Mouse (Mus musculus) liver, embryonic 18 days (tissue): Measurements from ENCODE around the gene Rapgef4. TPM values are rescaled to one million over a fixed set of nuclear protein-coding genes. Genes with fewer than 3 reads are reported as not detected.

ENCODE experiments used
- polyA plus RNA-seq: library from polyadenylated mRNA; depleted of rRNA; stranded (reverse); fragments of >200 nt; gene quantifications from 2 replicates; pipeline ENCODE4 v1.2.3, GENCODE M21; 2012; rRNA removed

Rapgef4 gene
- polyA plus RNA-seq, result 16.4 and 17.3 TPM in 2 replicates

GRCm38 (mm10) chr2:71980771-71981342, at the start of gene Rapgef4:
TSS of gene Rapgef4 (plus strand) at chr2:71981240.

GRCm38 (mm10) chr2:72285256-72285887, 304.3 kb downstream of the Rapgef4 start, which contains the start of gene Map3k20:
TSS of gene Map3k20 (plus strand) at chr2:72285637.

Other genes with a start within 250 kb of the Rapgef4 start
- gene Itga6, start 235.6 kb upstream of the Rapgef4 start, polyA plus RNA-seq, result 5.6 and 5.7 TPM in 2 replicates
- 23.7 and 24.3 TPM in 2 replicates for gene Pdk1, start 108.0 kb upstream of the Rapgef4 start, polyA plus RNA-seq